Mouse (Mus musculus) myocyte (in vitro differentiated cells): ENCODE results near the gene Tent5b.

ENCODE experiments used
- CEBPB ChIP-seq: IDR thresholded peaks from 2 replicates; pipeline ENCODE4 v1.6.1; 2011; ENCODE audit warnings: mild to moderate bottlenecking, moderate library complexity; ENCODE audit not compliant: poor library complexity, insufficient read depth, severe bottlenecking
- E2F4 ChIP-seq: IDR thresholded peaks from one replicate; pipeline ENCODE4 v1.6.1; 2011; ENCODE audit warnings: mild to moderate bottlenecking, control low read depth, moderate library complexity; ENCODE audit not compliant: insufficient read depth
- MAX ChIP-seq: IDR thresholded peaks from one replicate; pipeline ENCODE4 v1.6.1; 2011; ENCODE audit warnings: low read depth, mild to moderate bottlenecking, control low read depth
- MYOG ChIP-seq, 3 experiments: IDR thresholded peaks; one replicate each; pipeline ENCODE4 v1.6.1; 2011; ENCODE audit warnings: control low read depth in 2 of 3, low read depth in 2 of 3, mild to moderate bottlenecking in 2 of 3; ENCODE audit not compliant: insufficient read length in 2 of 3, control insufficient read depth in 1 of 3, insufficient read depth in 1 of 3
- POLR2A ChIP-seq: IDR thresholded peaks from one replicate; pipeline ENCODE4 v1.6.1; 2011; ENCODE audit warnings: low read depth, mild to moderate bottlenecking, control low read depth, moderate library complexity; ENCODE audit not compliant: insufficient read length
- POLR2AphosphoS2 ChIP-seq: IDR thresholded peaks from one replicate; pipeline ENCODE4 v1.6.1; 2011; ENCODE audit warnings: low read depth, control low read depth; ENCODE audit not compliant: insufficient read length
- REST ChIP-seq: IDR thresholded peaks from one replicate; pipeline ENCODE4 v1.6.1; 2011; ENCODE audit warnings: mild to moderate bottlenecking, control low read depth, moderate library complexity; ENCODE audit not compliant: insufficient read depth, insufficient read length
- TCF3 ChIP-seq: IDR thresholded peaks from one replicate; pipeline ENCODE4 v1.6.1; 2011; ENCODE audit warnings: low read depth, control low read depth; ENCODE audit not compliant: insufficient read length
- USF1 ChIP-seq: IDR thresholded peaks from one replicate; pipeline ENCODE4 v1.6.1; 2011; ENCODE audit warnings: low read depth, mild to moderate bottlenecking, control low read depth, moderate library complexity

GRCm38 (mm10) chr4:133479458-133480184, at the start of gene Tent5b:
- TF ChIP-seq E2F4 (peak; percentile 60), TCF3 (no peak), POLR2A (no peak), REST (no peak), MYOG (IDR thresholded peaks at IDR 0.05; ENCODE audit: control insufficient read depth in 1 of 3, insufficient read depth in 1 of 3, insufficient read length in 2 of 3, low read depth in 2 of 3) (peak in 2 of 3 experiments; percentile 2 to 27), USF1 (no peak), CEBPB (no peak), MAX (no peak), POLR2AphosphoS2 (no peak)
